Mouse (Mus musculus): ENCODE data around the gene Rpl21. TPM values are rescaled to one million over a fixed set of nuclear protein-coding genes. Genes with fewer than 3 reads are reported as not detected.

Gene Rpl21
- total RNA-seq, 1 experiment: 1,099 TPM

GRCm38 (mm10) chr5:146794084-146794852, 38.4 kb upstream of the Rpl21 start:
- Histone ChIP-seq H3K4me3 (ENCODE audit: insufficient read depth in 1 of 2, low read depth in 1 of 2, low read length in 2 of 2, poor library complexity in 1 of 2, severe bottlenecking in 1 of 2) (peak overlapping the region; percentile 90 to 93), H3K9ac (ENCODE audit: insufficient read depth, low read depth, low read length, poor library complexity, severe bottlenecking) (peak overlapping the region; percentile 87), H3K9me3 (ENCODE audit: control insufficient read depth, insufficient read depth, low read depth, low read length) (no peaks in the 10 kb centered on the region), H3K4me1 (ENCODE audit: control insufficient read depth in 2 of 2, insufficient read depth in 2 of 2, low read length in 2 of 2, poor library complexity in 1 of 2) (peaks cover 3 to 7% of the 10 kb centered on the region in 2 experiments; a peak in 3 of 4 replicates), H3K36me3 (ENCODE audit: control insufficient read depth, insufficient read depth, low read length, poor library complexity, severe bottlenecking) (no peaks in the 10 kb centered on the region), H3K27ac (ENCODE audit: insufficient read depth, low read depth, low read length, poor library complexity, severe bottlenecking) (peak overlapping the region; percentile 50)
- no peak for DNase-seq (ENCODE audit: low read depth, low spot score)
- TF ChIP-seq HCFC1 (IDR thresholded peaks at IDR 0.05; ENCODE audit: borderline replicate concordance, insufficient read depth, low read length) (no peak), CHD2 (IDR thresholded peaks at IDR 0.05; ENCODE audit: low read depth, low read length) (no peak), ZNF384 (IDR thresholded peaks at IDR 0.05; ENCODE audit: low read depth, low read length) (no peak), MAFK (IDR thresholded peaks at IDR 0.05; ENCODE audit: insufficient read depth, low read depth, low read length) (no peak), ZC3H11A (IDR thresholded peaks at IDR 0.05; ENCODE audit: borderline replicate concordance, low read depth, low read length) (no peak)
- in situ Hi-C loops (cut with MboI; ENCODE audit: low sequenced_read_pairs in 2 of 2, unreplicated experiment in 2 of 2): no loop called here

DNA sequence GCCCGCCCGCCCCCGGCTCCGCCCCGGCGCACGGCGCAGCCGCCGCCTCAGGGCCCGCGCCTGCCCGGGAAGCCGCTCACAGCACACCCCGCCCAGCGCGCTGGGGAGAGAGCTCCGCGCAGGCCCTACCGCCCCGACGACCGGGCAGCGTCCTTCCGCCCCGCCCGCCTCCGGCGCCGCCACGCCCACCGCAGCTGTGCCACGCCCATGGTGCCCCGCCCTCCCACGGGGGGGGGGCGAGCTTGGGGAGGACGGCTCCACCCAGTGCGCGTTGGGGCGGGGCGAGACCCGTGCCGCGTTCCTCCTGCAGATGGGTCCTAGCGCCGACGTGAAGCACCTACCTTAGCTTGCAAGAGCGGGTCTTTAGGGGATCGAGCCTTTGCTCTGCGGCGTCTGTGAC, 37.8 kb upstream of the Rpl21 start, which contains the start of gene Usp12:
Gene Usp12, minus strand, starts transcription at position 154 of the 400 bp plus-strand sequence.
- DNase-seq (ENCODE audit: low read depth, low spot score): peak; percentile 86
- Histone ChIP-seq H3K4me1 (ENCODE audit: control insufficient read depth in 2 of 2, insufficient read depth in 2 of 2, low read length in 2 of 2, poor library complexity in 1 of 2) (peaks cover 3 to 7% of the 10 kb centered on the region in 2 experiments; a peak in 3 of 4 replicates), H3K27ac (ENCODE audit: insufficient read depth, low read depth, low read length, poor library complexity, severe bottlenecking) (peak within 1 kb of the TSS; percentile 50), H3K36me3 (ENCODE audit: control insufficient read depth, insufficient read depth, low read length, poor library complexity, severe bottlenecking) (no peaks in the 10 kb centered on the region), H3K4me3 (ENCODE audit: insufficient read depth in 1 of 2, low read depth in 1 of 2, low read length in 2 of 2, poor library complexity in 1 of 2, severe bottlenecking in 1 of 2) (peak within 1 kb of the TSS; percentile 90 to 93), H3K9me3 (ENCODE audit: control insufficient read depth, insufficient read depth, low read depth, low read length) (no peaks in the 10 kb centered on the region), H3K9ac (ENCODE audit: insufficient read depth, low read depth, low read length, poor library complexity, severe bottlenecking) (peak within 1 kb of the TSS; percentile 87)
- TF ChIP-seq ZNF384 (IDR thresholded peaks at IDR 0.05; ENCODE audit: low read depth, low read length) (no peak), HCFC1 (IDR thresholded peaks at IDR 0.05; ENCODE audit: borderline replicate concordance, insufficient read depth, low read length) (peak; percentile 53; the same call in 1 of the 2 replicates)
- in situ Hi-C loops (cut with MboI; ENCODE audit: low sequenced_read_pairs in 2 of 2, unreplicated experiment in 2 of 2): no loop called here

- Histone ChIP-seq H3K9me3 (ENCODE audit: control insufficient read depth, insufficient read depth, low read depth, low read length) (no peaks in the 10 kb centered on the region), H3K4me3 (ENCODE audit: insufficient read depth in 1 of 2, low read depth in 1 of 2, low read length in 2 of 2, poor library complexity in 1 of 2, severe bottlenecking in 1 of 2) (no peak overlapping the region), H3K9ac (ENCODE audit: insufficient read depth, low read depth, low read length, poor library complexity, severe bottlenecking) (no peak overlapping the region), H3K27ac (ENCODE audit: insufficient read depth, low read depth, low read length, poor library complexity, severe bottlenecking) (no peak overlapping the region), H3K36me3 (ENCODE audit: control insufficient read depth, insufficient read depth, low read length, poor library complexity, severe bottlenecking) (no peaks in the 10 kb centered on the region), H3K4me1 (ENCODE audit: control insufficient read depth in 2 of 2, insufficient read depth in 2 of 2, low read length in 2 of 2, poor library complexity in 1 of 2) (peaks cover 3 to 7% of the 10 kb centered on the region in 2 experiments; a peak in 3 of 4 replicates)
- TF ChIP-seq HCFC1 (IDR thresholded peaks at IDR 0.05; ENCODE audit: borderline replicate concordance, insufficient read depth, low read length): no peak
- no peak for TF ChIP-seq ZC3H11A (IDR thresholded peaks at IDR 0.05; ENCODE audit: borderline replicate concordance, low read depth, low read length)
- TF ChIP-seq MAFK (IDR thresholded peaks at IDR 0.05; ENCODE audit: insufficient read depth, low read depth, low read length): no peak
- no peak for TF ChIP-seq CHD2 (IDR thresholded peaks at IDR 0.05; ENCODE audit: low read depth, low read length)
- no peak for TF ChIP-seq ZNF384 (IDR thresholded peaks at IDR 0.05; ENCODE audit: low read depth, low read length)
- DNase-seq (ENCODE audit: low read depth, low spot score): no peak
- in situ Hi-C loops (cut with MboI; ENCODE audit: low sequenced_read_pairs in 2 of 2, unreplicated experiment in 2 of 2): no loop called here
Measured at GRCm38 (mm10) chr5:146795728-146796127, 37.0 kb upstream of the Rpl21 start.

GRCm38 (mm10) chr5:146798031-146798430, 34.7 kb upstream of the Rpl21 start:
- Histone ChIP-seq H3K27ac (ENCODE audit: insufficient read depth, low read depth, low read length, poor library complexity, severe bottlenecking) (no peak overlapping the region; the same call in 1 of the 2 replicates), H3K4me3 (ENCODE audit: insufficient read depth in 1 of 2, low read depth in 1 of 2, low read length in 2 of 2, poor library complexity in 1 of 2, severe bottlenecking in 1 of 2) (no peak overlapping the region), H3K9me3 (ENCODE audit: control insufficient read depth, insufficient read depth, low read depth, low read length) (no peaks in the 10 kb centered on the region), H3K4me1 (ENCODE audit: control insufficient read depth in 2 of 2, insufficient read depth in 2 of 2, low read length in 2 of 2, poor library complexity in 1 of 2) (peaks cover 2 to 3% of the 10 kb centered on the region in 2 experiments; a peak in 1 of 4 replicates), H3K36me3 (ENCODE audit: control insufficient read depth, insufficient read depth, low read length, poor library complexity, severe bottlenecking) (no peaks in the 10 kb centered on the region), H3K9ac (ENCODE audit: insufficient read depth, low read depth, low read length, poor library complexity, severe bottlenecking) (no peak overlapping the region)
- DNase-seq (ENCODE audit: low read depth, low spot score): no peak
- TF ChIP-seq ZC3H11A (IDR thresholded peaks at IDR 0.05; ENCODE audit: borderline replicate concordance, low read depth, low read length): no peak
- no peak for TF ChIP-seq MAFK (IDR thresholded peaks at IDR 0.05; ENCODE audit: insufficient read depth, low read depth, low read length)
- no peak for TF ChIP-seq CHD2 (IDR thresholded peaks at IDR 0.05; ENCODE audit: low read depth, low read length)
- no peak for TF ChIP-seq ZNF384 (IDR thresholded peaks at IDR 0.05; ENCODE audit: low read depth, low read length)
- no peak for TF ChIP-seq HCFC1 (IDR thresholded peaks at IDR 0.05; ENCODE audit: borderline replicate concordance, insufficient read depth, low read length)
- in situ Hi-C loops (cut with MboI; ENCODE audit: low sequenced_read_pairs in 2 of 2, unreplicated experiment in 2 of 2): no loop called here
